Mouse (Mus musculus) cerebellum, postnatal 4 days (tissue): ENCODE measurements around the gene Trpm3.
A peak's percentile ranks its signal among the peaks of the same experiment; 100 is the strongest.
"Not testable (repeated sequence)": the region's sequence is repeated elsewhere in the genome, so short reads cannot be mapped to it uniquely, and the experiment has no call there.

Source experiments
- DNase-seq, 2 experiments: peaks; one replicate each; pipeline ENCODE4 v3.0.0; 2022; ENCODE audit warnings: low spot score in 2 of 2, mixed read lengths in 1 of 2

Gene Trpm3

GRCm38 (mm10) chr19:22973294-22973693, 834.4 kb downstream of the Trpm3 start:
- no peak for DNase-seq

DNA sequence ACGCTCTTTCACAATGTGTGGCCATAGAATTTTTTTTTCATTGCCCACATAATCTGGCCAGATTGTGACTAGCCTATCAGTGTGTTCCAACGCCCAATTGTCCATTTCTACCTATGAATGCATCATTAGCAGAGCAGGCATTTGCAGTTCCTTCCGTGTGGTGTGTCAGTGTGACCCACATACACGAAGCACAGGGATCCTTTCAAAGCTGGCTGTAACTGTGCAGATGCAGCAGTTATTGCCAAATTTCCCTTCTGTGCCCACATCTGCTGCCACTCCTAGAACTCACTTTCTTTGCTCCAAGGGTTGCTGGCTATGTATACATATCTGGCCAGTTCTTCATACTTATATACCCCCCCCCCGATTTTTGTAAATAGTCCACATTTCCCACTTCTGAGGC, 834.9 kb downstream of the Trpm3 start:
- DNase-seq = no peak

DNA sequence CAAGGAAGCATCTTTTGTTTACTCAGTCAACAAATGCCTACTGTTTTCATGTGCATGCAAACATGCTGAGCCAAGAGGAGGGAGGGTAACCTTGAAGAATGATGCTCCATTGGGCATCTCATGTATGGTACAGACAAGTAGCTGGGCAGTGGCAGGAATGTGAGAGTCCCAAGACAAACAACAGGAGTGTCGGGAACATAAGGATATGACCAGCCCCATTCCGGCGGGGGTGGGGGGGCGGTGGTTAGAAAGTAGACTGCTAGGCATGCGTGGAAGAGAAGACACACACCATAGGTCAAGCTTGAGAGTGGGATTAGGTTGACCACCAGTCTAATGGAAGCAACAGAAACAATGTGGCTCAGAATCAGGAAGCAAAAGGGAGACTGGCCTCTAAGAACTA, 837.0 kb downstream of the Trpm3 start:
- no peak for DNase-seq

DNA sequence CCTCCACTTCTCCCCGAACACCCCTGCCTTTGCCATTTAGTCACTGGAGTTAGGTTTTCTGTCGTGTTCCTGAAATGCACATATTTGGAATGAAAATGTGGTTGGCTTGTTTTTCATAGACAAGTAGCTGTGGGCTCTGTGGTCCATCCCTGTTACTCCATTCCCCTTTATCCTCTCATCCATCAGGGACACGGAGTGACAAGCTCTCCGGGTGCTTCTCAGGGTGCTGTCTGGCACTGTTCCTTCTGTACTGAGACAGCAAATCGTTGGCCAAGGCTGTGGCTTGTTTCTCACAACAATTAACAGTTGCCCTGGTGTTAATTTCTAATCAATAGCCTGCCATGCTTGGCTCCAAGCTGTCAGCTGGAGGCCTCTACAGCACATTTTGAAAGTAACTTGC, 838.7 kb downstream of the Trpm3 start:
- DNase-seq = no peak

GRCm38 (mm10) chr19:22978763-22979162, 839.9 kb downstream of the Trpm3 start:
- DNase-seq = no peak

DNA sequence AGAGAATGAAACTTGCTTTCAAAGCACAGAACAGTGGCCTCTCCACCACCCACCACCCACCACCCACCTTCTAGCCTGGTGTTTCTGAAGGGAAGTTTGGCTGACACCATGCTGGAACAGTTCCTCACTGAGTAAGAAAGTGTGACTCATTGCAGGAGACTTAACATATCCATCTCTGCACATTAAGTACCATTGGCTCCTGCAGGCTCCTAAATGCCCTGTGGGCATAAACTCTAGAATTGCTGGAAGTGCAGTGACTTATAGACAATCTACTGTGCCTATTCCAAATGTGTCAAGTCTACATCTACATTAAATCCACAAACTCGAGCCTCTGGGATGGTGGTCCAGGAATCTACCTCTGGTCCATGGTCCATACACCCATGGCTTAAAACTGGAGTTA, 840.3 kb downstream of the Trpm3 start:
- no peak for DNase-seq

GRCm38 (mm10) chr19:22987914-22988313, 849.1 kb downstream of the Trpm3 start:
- DNase-seq = no peak

DNA sequence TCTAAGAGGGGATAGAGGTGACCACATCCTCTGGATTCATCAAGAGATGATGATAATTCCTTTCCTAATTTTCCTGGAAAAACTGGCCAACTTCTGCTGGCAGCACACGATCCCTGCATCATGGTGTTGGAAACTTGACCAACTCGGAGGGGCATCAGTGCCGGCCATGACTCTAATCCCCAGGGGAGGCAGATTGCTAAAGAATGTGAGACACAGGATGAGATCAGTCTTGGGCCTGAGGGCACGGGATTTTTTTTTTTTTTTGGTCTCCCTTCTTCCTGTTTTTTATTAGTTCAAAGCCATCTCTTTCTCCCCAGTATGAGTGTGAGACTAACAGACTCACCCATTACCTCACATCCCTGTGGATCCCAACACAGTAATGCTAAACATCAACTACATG, 855.1 kb downstream of the Trpm3 start:
- DNase-seq = no peak

DNA sequence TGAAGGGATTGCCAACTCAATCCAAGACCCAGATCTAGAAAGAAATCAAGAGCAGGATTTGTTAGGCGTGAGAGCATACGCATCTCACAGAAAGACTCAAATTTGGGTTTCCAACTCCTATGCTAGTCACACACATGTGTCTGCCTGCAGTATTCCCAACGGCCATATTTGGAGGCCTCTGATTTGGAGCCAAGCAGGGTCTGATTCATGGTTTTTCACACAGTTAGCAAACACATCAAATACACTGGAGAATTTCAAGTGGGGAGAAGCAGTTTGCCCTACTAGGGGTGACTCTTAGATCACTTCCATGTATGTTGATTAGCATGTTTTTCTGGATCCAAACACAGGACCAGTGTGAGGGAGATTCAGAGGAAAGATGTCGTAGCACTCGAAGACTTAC, 855.7 kb downstream of the Trpm3 start:
- DNase-seq = no peak

GRCm38 (mm10) chr19:23000293-23000692, 861.4 kb downstream of the Trpm3 start:
- DNase-seq = no peak

- DNase-seq = no peak
Measured at GRCm38 (mm10) chr19:23003861-23004260, 865.0 kb downstream of the Trpm3 start.

GRCm38 (mm10) chr19:23005851-23006250, 867.0 kb downstream of the Trpm3 start:
- DNase-seq = no peak

DNA sequence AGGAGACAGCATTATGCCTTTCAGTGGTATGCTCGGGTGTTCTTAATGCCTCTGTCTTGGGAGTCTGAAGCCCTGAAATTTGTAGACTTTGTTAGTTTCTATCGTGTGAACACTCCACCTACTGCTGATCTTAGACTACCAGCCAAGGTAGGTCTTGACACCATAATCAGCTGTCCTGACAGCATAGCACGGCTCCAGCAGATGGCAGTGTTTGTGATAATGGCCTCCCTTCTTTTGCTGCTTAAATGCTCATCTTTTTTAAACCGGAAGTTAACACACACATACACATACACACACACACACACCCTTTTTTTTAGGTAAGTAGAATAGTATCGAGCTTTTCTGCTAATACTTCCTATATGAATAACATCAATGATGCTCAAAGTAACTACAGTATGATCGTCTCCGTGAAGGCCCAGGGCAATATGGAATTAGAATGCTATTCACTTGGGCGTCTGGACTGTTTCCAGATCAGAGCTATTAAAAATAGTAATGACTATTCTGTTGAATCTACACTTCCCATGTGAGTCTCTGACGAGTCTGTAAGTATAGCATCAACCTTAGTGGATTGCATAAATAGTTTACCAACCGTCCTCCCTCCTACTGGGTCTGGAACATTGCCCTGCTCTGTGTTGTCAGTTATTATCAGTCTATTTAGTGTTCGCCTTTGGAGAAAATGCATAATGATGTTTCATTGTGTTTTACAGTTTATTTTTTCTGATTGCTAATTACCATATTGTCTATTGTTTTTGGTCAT, 867.8 kb downstream of the Trpm3 start:
- peak in 1 of 2 experiments; percentile 59 for DNase-seq

DNA sequence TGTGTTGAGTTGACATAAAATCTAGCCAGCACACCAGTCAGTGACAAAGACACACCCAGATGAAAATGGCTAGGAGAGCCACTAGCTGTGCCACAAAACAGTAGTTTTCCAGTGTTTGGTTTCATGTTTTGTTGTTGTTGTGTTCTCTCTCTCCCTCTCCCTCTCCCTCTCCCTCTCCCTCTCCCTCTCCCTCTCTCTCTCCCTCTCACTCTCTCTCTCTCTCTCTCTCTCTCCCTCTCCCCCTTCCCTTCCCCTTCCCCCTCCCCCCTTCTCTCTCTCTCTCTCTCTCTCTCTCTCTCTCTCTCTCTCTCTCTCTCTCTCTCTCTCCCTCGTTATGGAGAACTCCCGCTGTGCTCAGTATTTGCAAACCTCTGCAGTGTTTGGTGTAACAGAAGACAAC, 874.8 kb downstream of the Trpm3 start:
- no peak for DNase-seq

- DNase-seq = peak in 1 of 2 experiments; percentile 18
Measured at GRCm38 (mm10) chr19:23015516-23015915, 876.7 kb downstream of the Trpm3 start.

GRCm38 (mm10) chr19:23018186-23018727, 879.4 kb downstream of the Trpm3 start:
- DNase-seq = no peak

DNA sequence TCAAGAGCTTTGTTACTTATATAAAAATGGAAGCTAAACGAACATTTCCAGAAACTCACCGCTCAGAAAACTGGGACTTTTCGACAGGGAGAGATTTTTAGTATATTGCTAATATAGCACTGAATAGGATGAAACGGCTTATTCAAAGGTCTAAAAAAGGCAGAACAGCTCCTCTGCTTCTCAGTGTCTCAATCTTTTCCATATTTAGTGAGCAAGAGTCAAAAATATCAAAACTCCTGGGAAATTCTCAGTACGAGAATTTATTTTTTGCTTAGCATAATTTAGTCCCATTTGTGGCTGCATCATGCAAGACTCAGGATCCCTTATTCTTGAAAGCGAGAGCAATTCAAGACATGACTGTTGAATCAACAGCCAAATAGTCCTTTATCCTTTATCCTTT, 884.1 kb downstream of the Trpm3 start:
- no peak for DNase-seq

GRCm38 (mm10) chr19:23023316-23023960, 884.6 kb downstream of the Trpm3 start:
- DNase-seq = peak in 1 of 2 experiments; percentile 10

DNA sequence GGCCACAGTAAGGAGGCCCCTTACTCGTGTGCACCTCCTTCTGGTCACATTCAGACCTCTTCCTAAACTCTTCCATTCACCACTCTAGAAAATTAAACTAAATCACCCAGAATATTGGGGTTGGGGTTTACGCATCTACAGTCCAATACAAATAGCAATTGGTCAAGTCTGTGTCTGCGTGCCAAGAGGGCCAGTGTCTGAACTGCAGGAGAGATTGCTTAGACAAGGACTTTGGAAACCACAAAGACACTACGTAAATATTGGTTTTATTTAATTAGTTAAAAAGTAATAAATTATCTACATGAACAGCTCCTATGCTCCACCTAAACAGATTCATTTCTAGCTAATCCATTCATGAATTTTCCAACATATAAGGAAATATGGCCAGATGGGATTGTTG, 886.0 kb downstream of the Trpm3 start:
- DNase-seq = no peak

GRCm38 (mm10) chr19:23026427-23026826, 887.6 kb downstream of the Trpm3 start:
- DNase-seq = no peak

DNA sequence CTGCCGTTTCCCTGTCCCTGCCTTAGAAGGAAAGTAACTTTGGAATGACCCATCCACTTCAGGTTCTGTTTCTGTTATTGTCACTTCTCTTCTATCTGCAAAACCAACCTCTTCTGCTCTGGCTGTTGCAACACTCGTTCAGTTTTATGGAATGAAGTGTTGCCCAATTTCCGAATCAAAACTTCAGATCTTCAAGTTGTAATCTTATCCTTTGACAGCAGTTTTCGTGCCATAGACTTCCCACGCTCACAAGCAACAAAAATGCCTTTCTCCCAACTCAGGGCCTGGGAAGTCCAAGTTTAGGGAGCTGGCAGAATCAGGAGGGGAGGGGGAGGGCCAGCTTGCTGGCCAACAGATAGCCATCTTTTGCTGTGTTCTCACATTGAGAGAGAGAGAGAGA, 889.4 kb downstream of the Trpm3 start:
- DNase-seq = no peak

- not testable (repeated sequence) for DNase-seq
Measured at GRCm38 (mm10) chr19:23033343-23033742, 894.5 kb downstream of the Trpm3 start.

- no peak for DNase-seq
Measured at GRCm38 (mm10) chr19:23034117-23034516, 895.3 kb downstream of the Trpm3 start.
